Mouse (Mus musculus): ENCODE results near the gene Plcb1.
A peak's percentile ranks its signal among the peaks of the same experiment; 100 is the strongest.

DNA sequence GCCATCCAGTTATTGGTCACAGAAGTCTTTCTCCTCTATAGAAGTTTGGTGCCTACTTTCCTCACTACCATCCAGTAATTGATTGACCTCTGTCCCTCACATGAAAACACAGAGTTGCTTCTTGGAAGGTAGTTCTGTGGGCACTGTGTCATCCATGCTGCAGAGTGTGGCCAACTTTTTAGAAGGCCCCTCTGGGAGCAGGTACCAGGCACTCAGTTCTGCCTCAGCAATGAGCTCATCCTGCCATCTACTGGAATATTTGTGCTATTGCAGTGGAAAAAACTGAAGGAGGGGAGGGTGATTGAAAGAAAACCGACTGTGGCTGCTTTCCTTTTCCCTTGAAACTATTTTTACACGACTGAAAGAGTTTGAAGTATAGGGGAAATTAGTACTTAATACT lies 542.9 kb downstream of the Plcb1 start:
- TF ChIP-seq POLR2A (IDR thresholded peaks at IDR 0.05; ENCODE audit: insufficient read depth, low read depth, low read length) (no peak), CTCF (IDR thresholded peaks at IDR 0.05) (peak; percentile 91), EP300 (IDR thresholded peaks at IDR 0.05; ENCODE audit: insufficient read depth, low read depth, low read length) (no peak)
